Mouse (Mus musculus) limb, embryonic 14.5 days (tissue): ENCODE results near the gene Kank1. TPM values are rescaled to one million over a fixed set of nuclear protein-coding genes. Genes with fewer than 3 reads are reported as not detected.

Experiments
- ATAC-seq: fragments of 200-750 bp; cut with Nextera tagmentation; 2 replicates; pipeline ENCODE4 v1.8.0; 2017; ENCODE audit warnings: low read depth, moderate number of reproducible peaks, moderate TSS enrichment; ENCODE audit not compliant: low FRiP score
- DNase-seq: peaks from one replicate; pipeline ENCODE4 v3.0.0-alpha.2; 2015; ENCODE audit warnings: low spot score
- H3K27ac ChIP-seq: fragments of 300-500 bp; sonication (generic); replicated peaks from 2 replicates; pipeline ENCODE4 v1.5.1; 2014; ENCODE audit warnings: low read depth, mild to moderate bottlenecking, low read length, moderate library complexity, mixed read lengths
- H3K27me3 ChIP-seq: fragments of 300-500 bp; sonication (generic); 2 replicates; pipeline ENCODE4 v1.6.1; 2014; ENCODE audit warnings: low read length, mixed read lengths; ENCODE audit not compliant: control insufficient read depth, insufficient read depth
- H3K36me3 ChIP-seq: fragments of 300-500 bp; sonication (generic); 2 replicates; pipeline ENCODE4 v1.6.1; 2014; ENCODE audit warnings: mild to moderate bottlenecking, low read length, moderate library complexity, mixed read lengths; ENCODE audit not compliant: control insufficient read depth, insufficient read depth
- H3K4me1 ChIP-seq: fragments of 300-500 bp; sonication (generic); 2 replicates; pipeline ENCODE4 v1.6.1; 2014; ENCODE audit warnings: antibody characterized with exemption, low read length, mixed read lengths; ENCODE audit not compliant: control insufficient read depth, insufficient read depth
- H3K4me2 ChIP-seq: fragments of 300-500 bp; sonication (generic); replicated peaks from 2 replicates; pipeline ENCODE4 v1.6.1; 2014; ENCODE audit warnings: low read depth, mild to moderate bottlenecking, low read length, moderate library complexity; ENCODE audit not compliant: severe bottlenecking
- H3K4me3 ChIP-seq: fragments of 300-500 bp; sonication (generic); replicated peaks from 2 replicates; pipeline ENCODE4 v1.5.1; 2014; ENCODE audit warnings: low read length
- H3K9ac ChIP-seq: fragments of 300-500 bp; sonication (generic); 2 replicates; pipeline ENCODE4 v1.6.1; 2014; ENCODE audit warnings: mild to moderate bottlenecking, low read depth, low read length, moderate library complexity; ENCODE audit not compliant: severe bottlenecking
- H3K9me3 ChIP-seq: fragments of 300-500 bp; sonication (generic); 2 replicates; pipeline ENCODE4 v1.6.1; 2016; ENCODE audit warnings: low read length; ENCODE audit not compliant: control insufficient read depth
- POLR2A ChIP-seq: fragments of 200-500 bp; IDR thresholded peaks from 2 replicates; pipeline ENCODE4 v1.8.0; 2012; ENCODE audit warnings: inconsistent platforms, mild to moderate bottlenecking, moderate library complexity, borderline replicate concordance; ENCODE audit not compliant: insufficient read depth, insufficient read length; ENCODE audit errors: extremely low read depth
- WGBS: fragments of 180-500 bp; shearing (Covaris S2); extraction: QIAGEN DNeasy Blood & Tissue Kit; methylation state at CpG from one replicate; pipeline ENCODE4 v1.1.7; 2014; 5-methylcytosine and 5-hydroxymethylcytosine counted together
- polyA plus RNA-seq, 2 experiments: library from polyadenylated mRNA; depleted of rRNA in 1 of 2; stranded (reverse) in 1 of 2; unstranded in 1 of 2; fragments of >200 nt; fragmentation: Nextera tagmentation in 1 of 2; extraction: Ambion mirVana in 1 of 2; gene quantifications; 2 replicates each; pipeline versions ENCODE4 v1.2.1 to v1.2.3; 2012 to 2014

The Kank1 gene
- polyA plus RNA-seq, 2 experiments, result 26.0 to 38.2 TPM

DNA sequence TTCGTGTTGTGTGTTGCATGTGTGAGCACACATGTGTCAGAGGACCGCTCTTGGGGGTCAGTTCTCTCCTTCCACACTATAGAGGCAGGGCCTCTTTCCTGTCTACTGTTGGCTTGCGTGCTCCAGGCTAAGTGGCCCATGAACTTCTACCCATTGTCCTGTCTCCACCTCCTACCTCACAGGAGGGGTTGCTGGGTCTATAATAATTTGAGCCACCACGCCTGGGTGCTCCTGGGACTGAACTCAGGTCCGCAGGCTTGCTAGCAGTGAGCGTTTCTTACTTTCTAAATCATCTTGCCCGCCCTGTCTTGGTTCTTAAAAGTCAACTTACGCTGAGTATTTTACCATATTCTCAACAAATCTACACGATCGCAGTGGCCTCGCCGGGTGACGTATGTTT, 140.1 kb downstream of the Kank1 start:
- Histone ChIP-seq H3K9me3 (no peaks in the 10 kb centered on the region), H3K27me3 (no peaks in the 10 kb centered on the region), H3K4me2 (no peak overlapping the region), H3K27ac (no peak overlapping the region), H3K9ac (no peak overlapping the region), H3K36me3 (no peaks in the 10 kb centered on the region), H3K4me1 (peaks cover 29% of the 10 kb centered on the region), H3K4me3 (no peak overlapping the region)
- DNase-seq, result no peak
- ATAC-seq, result no peak
- WGBS, result 69% methylated on average over 13 of the region's 13 CpGs
- no peak for TF ChIP-seq POLR2A

DNA sequence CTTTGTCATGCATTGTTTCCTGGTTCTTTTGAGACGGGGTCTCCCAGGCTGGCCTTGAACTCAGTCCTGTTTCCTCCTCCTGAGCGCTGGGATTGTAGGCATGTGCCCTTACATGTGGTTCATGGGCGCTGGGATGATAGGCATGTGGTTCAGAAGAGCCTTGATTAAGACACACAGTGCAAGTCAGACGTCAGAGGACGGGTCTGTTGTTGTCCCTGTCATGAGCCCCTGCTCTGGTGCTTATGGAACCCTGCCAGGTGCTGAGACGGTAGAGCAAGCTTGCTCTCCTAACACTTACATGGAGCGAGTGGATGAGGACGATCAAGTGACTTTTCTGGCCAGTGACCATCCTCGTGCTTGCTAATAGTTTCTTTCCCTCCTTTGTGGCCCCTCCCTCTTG, 143.9 kb downstream of the Kank1 start:
- H3K9ac ChIP-seq, result no peak overlapping the region
- peaks cover 20% of the 10 kb centered on the region for H3K4me1 ChIP-seq
- no peak overlapping the region for H3K4me2 ChIP-seq
- 84% methylated on average over 9 of the region's 9 CpGs for WGBS
- no peaks in the 10 kb centered on the region for H3K9me3 ChIP-seq
- no peak overlapping the region for H3K4me3 ChIP-seq
- no peak overlapping the region for H3K27ac ChIP-seq
- DNase-seq, result no peak
- no peaks in the 10 kb centered on the region for H3K36me3 ChIP-seq
- H3K27me3 ChIP-seq, result no peaks in the 10 kb centered on the region
- ATAC-seq, result no peak
- no peak for TF ChIP-seq POLR2A

DNA sequence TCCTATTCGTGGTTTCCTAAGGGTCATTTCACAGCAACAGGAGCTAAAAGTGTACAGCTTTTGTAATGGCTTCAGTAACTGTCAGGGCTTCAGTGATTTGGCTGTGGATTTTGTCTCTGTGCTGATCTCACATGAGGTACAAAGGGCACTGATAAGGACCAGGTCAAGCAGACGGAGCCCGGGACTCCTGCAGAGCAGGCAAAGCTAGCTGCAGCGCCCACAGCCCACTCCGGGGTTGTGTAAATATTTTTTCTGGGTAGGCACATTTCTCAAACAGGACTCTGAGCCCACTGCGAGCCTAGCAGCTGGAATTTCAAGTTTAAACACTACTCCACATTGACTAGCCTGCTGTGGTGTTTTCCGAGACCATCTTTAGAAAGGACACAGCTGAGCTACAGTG, 145.2 kb downstream of the Kank1 start:
- Histone ChIP-seq H3K4me1 (peaks cover 16% of the 10 kb centered on the region), H3K9ac (no peak overlapping the region; the same call in 1 of the 2 replicates), H3K27ac (no peak overlapping the region), H3K27me3 (no peaks in the 10 kb centered on the region), H3K4me3 (no peak overlapping the region), H3K36me3 (no peaks in the 10 kb centered on the region), H3K9me3 (no peaks in the 10 kb centered on the region), H3K4me2 (no peak overlapping the region)
- ATAC-seq (no peak), DNase-seq (no peak)
- no peak for TF ChIP-seq POLR2A
- 71% methylated on average over 7 of the region's 7 CpGs for WGBS

DNA sequence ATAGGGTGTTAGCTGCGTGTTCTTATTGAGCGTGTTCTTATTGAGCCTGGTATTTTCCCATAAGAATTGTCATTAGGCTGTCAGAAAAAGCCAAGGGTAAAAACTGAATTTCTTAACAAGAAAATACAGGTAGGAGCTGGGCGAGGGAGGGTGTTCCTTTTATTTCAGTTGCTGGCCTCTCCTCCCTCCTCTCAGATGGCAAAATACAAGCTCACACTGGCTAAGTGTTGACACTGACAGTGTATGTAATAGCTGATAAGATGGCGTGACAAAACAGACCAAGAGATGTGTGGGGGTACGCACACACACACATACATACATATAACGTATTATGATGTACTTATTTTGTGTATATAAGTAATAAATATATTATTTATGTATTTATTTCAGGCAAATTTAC, 145.7 kb downstream of the Kank1 start:
- Histone ChIP-seq H3K36me3 (no peaks in the 10 kb centered on the region), H3K27me3 (no peaks in the 10 kb centered on the region), H3K4me3 (no peak overlapping the region), H3K4me1 (peaks cover 16% of the 10 kb centered on the region), H3K9ac (no peak overlapping the region), H3K27ac (no peak overlapping the region), H3K4me2 (no peak overlapping the region), H3K9me3 (no peaks in the 10 kb centered on the region)
- TF ChIP-seq POLR2A, result no peak
- DNase-seq, result no peak
- WGBS, result 86% methylated on average over 6 of the region's 6 CpGs
- ATAC-seq, result no peak

DNA sequence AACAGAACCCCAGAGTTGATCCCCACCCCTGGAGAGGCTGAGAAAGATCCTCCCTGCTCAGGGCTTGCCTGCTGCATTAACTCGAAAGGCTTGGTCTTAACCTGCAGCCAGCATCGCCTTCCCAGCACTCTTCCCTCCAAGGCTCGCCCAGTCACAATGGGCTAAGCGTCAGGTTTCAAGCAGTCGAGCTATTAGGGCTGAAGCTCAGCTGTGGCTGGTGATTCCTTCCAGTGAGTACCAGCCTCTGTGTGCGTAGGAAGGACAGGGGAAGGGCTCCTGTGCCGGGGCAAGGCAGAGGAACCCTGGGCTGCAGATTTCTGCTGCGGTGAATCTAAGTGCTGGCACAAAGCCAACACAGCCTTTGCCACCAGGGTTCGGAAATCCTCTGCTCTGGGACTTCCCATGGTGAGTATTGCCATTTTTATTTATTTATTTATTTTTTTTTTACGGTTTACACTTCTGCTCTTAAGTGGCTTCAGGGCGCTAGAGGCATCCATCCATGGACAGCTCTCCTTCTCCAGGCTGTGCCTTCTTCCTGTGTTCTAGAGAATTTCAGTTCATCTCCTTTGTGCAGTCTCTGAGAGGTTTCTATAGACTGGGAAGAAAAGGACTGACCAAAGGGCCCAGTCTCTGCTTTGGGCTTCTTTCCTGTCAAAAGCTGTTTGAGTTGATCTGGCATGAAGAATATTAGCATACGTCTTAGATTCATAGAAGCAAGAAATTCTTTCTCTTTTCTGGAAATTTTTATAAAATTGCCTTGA, 146.8 kb downstream of the Kank1 start:
- ATAC-seq (peak; percentile 83), DNase-seq (peak; percentile 79)
- Histone ChIP-seq H3K36me3 (no peaks in the 10 kb centered on the region), H3K27ac (peak overlapping the region; percentile 58), H3K4me2 (peak overlapping the region; percentile 42), H3K9me3 (no peaks in the 10 kb centered on the region), H3K9ac (0 out of 2 replicates have a peak overlapping the region, but pooled peaks have one; percentile 21), H3K4me1 (peaks cover 16% of the 10 kb centered on the region), H3K27me3 (no peaks in the 10 kb centered on the region), H3K4me3 (peak overlapping the region; percentile 26)
- 0 out of 2 replicates have a peak, but pooled peaks have one; percentile 21 for TF ChIP-seq POLR2A
- WGBS, result 11% methylated on average over 12 of the region's 12 CpGs

DNA sequence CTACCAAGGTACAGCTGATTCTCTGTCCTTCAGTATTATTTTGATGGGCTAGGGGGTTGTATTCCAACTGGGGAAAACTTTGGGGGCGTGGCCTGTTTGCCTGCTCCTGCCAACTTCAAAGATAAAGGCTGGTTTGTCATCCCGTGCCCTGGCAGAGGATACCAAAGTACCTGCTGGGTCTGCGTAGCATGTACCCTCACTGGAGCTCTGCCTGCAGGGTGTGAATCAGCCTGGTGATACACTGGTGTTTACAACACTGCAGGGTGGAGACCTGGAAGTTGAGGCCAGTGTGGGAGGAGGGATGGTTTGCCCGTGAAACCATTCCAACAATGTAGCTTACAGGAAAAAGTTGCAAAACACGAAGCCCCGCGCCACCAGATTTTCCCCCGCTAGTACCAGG, 149.2 kb downstream of the Kank1 start:
- H3K9me3 ChIP-seq, result no peaks in the 10 kb centered on the region
- ATAC-seq (no peak), DNase-seq (no peak)
- H3K27ac ChIP-seq, result no peak overlapping the region
- no peak overlapping the region for H3K9ac ChIP-seq
- no peaks in the 10 kb centered on the region for H3K36me3 ChIP-seq
- H3K4me3 ChIP-seq, result no peak overlapping the region
- 65% methylated on average over 8 of the region's 8 CpGs for WGBS
- no peak for TF ChIP-seq POLR2A
- H3K4me1 ChIP-seq, result peaks cover 16% of the 10 kb centered on the region
- H3K4me2 ChIP-seq, result no peak overlapping the region
- H3K27me3 ChIP-seq, result no peaks in the 10 kb centered on the region
